Mouse (Mus musculus): Measurements from ENCODE around the gene Magi2.

The Magi2 gene

DNA sequence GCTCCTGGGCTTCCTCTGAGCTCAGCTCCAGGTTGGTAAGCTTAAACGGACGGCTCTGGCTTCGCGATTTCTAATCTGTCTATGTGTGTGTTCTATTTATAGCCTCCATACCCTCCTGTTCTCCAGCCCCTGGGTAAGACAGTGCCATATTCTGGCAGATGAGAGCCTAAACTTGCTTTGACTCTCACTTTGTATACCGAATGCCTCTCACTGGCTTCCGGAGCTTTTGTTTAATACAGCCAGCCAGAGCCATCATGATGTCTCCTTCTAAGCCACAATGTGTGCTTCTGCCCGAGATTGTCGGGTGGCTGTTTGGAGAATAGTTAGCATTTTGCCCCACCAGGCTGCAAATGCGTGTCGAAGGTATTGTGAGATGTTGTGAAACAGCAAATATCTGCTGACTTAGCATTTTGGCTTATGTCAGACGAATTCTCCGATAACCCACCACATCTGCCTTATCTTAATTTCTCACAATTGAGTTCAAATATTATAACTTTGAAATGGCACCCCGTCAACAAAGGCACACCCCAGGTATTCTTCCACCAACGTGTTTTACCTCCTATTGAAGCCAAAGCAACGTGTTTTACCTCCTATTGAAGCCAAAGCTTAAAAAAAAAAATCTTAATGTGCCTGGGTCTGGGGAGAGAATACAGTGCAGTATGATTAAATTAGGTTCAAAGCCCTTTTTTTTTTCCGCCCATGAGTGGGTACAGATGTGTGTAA, 681.3 kb downstream of the Magi2 start:
- in situ Hi-C loops (cut with MboI; ENCODE audit: unreplicated experiment in 2 of 2) = no loop called here

DNA sequence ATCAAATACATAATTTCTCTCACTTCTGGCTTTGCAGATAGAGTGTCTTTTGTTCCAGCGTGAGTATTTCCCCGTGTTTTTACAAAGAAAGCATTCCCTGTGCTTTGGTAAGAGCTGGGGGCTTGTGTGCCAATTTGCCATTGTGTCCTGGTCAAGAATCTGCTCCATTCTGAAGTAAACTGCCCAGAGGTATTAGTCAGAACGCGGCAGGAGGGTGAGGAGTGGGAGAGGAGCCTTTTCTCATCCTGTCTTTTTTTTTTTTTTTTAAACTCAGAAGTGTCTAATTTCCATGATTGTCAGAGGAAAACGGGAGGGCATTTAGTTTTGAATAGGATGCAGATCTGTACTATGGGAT, 681.8 kb downstream of the Magi2 start:
- in situ Hi-C loops (cut with MboI; ENCODE audit: unreplicated experiment in 2 of 2) = no loop called here

DNA sequence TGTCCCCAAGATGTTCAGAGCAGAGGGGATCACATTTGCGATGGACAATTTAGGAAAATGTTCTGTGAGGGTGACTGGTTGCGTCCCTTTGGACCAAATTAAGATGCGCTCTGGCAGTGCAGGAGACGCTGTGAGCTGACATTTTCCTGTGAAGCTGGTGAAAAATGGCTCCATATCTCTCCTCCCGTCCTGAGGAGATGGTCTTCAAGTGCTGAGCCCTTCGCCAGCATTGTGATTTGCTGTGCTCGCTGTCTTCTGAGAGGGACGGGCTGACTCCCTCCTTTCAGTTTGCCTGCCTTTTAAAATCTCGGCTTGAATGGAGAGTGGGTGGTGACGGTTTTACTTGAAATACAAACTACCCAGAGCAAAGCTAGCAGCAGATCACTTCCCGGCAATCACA, 682.2 kb downstream of the Magi2 start:
- in situ Hi-C loops (cut with MboI; ENCODE audit: unreplicated experiment in 2 of 2) = no loop called here

DNA sequence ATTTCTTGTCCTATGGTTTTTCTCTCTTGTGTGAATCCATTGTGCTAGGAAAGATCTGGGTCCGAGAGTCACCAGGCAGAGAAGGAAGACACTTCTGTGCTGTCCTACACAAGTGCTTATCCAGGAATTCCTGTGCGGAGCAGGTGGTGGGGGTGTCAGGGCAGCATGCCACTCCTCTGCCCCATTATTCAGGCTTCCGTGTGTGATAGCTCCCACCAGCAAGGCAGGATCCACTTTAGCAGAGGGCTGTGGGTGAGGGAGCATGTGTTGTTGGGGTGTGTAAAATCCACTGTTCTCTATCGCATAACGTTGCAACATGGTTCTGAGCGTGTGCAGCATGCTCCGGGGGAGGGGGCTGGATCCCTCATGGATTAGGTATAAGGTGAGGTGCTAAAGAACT, 682.8 kb downstream of the Magi2 start:
- in situ Hi-C loops (cut with MboI; ENCODE audit: unreplicated experiment in 2 of 2) = no loop called here

DNA sequence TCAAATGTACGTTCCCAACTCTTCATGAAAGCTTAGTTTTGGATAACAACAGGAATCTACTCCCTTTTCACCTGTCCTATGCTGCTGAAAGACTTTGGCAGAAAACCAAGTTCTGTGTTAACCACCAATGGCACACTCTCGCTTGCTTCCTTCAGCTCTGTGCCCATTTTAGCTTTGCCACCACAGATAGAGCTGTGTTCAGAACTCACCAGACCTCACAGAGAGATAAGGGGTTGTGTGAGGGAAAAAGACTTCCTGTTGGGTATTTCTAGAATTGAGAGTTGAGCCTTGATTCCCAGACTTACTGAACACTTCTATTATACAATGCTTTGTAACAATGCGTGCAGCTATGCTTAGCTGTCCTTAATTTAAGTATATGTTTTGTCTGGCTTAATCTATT, 705.3 kb downstream of the Magi2 start:
- in situ Hi-C loops (cut with MboI; ENCODE audit: unreplicated experiment in 2 of 2) = no loop called here

DNA sequence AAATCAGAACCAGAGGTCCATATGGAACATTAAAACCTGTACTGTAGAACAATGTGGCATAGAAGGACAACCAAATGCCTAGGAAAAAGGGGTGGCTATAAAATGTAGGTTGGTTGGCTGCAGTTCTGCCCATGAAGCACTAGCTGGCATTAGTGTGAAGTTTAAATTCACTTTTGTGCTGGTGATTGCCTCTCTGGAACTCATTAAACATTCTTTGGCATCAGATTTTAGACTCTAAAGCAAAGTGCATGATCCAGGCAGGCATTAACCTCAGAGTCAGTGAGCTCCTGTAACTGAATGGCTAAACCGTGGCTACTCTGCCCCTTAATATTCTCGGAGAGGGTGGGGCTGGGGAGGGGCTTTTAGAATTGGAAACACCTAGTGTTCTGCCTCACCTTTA, 706.4 kb downstream of the Magi2 start:
- in situ Hi-C loops (cut with MboI; ENCODE audit: unreplicated experiment in 2 of 2) = no loop called here

DNA sequence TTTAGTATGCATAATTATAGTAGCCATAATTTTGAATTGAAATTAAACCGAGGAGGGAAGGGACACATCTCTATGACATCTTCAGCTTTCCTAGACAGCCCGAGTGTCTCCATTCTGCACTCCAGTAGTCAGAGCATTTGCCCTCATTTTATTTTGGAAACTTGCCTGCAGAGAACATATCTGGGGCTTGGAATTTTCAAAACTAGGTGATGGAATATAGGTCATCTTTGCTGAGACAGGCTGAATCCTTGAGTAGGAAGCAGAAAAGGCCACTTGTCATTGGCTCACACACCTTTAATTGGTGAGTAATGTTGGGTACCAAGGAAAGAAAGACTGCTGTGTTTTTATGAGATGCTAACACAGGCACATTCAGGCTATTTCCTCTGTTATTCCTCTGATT, 724.3 kb downstream of the Magi2 start:
- in situ Hi-C loops (cut with MboI; ENCODE audit: unreplicated experiment in 2 of 2) = no loop called here

DNA sequence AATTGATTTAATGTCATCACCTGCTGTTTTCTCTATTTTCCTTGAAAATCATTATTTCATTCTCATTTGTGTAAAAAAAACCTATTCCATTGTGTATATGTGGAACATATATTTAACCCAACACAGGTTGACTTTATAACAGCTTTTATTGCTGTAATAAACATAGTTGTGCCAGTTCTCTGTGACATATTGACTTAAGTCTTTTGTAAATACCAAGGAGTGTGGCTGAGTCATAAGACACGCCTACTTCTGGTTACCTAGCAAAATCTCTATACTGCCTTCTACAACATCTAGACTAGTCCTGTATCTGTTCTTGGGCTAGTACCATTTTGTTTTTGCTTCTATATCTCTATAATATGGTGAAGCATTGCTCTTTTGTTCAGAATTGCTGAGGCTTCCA, 737.3 kb downstream of the Magi2 start:
- in situ Hi-C loops (cut with MboI; ENCODE audit: unreplicated experiment in 2 of 2) = no loop called here

DNA sequence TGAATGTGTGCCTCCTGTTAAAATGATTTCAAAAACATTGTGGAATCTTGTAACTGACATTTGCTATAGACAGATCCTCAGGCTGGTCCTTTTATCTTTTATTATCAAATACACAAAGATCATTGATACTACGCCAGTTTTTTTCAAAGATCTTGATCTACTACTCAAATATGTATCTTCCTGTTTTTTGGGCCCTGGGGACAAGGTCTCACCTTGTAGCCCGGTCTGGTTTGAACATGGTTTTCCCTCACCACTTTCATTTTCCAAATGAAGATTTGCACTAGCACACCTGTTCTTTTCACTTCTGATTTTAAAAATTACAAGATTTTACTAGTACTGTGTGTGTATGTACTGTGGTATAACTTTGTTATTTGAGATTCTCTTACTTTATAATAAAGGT, 745.9 kb downstream of the Magi2 start:
- in situ Hi-C loops (cut with MboI; ENCODE audit: unreplicated experiment in 2 of 2) = no loop called here

DNA sequence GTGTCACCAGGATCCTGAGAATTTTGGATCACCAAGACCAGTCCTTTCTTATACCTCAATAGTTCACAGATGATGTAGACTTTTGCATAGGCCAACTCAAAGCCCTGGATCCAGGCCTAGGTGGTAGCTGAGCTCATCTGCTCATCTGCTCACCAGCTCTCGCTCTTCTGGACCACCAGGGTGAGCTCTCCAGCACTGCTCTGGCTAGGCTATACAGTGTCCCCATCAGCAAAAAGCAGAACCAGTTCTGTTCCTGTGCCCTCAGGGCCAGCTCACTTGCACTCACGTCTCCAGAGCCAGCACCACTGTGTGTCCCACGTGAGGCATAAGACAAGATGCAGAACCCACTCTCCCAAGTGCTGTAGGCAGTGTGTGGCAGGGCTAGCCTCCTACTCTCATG, 747.0 kb downstream of the Magi2 start:
- in situ Hi-C loops (cut with MboI; ENCODE audit: unreplicated experiment in 2 of 2) = no loop called here

DNA sequence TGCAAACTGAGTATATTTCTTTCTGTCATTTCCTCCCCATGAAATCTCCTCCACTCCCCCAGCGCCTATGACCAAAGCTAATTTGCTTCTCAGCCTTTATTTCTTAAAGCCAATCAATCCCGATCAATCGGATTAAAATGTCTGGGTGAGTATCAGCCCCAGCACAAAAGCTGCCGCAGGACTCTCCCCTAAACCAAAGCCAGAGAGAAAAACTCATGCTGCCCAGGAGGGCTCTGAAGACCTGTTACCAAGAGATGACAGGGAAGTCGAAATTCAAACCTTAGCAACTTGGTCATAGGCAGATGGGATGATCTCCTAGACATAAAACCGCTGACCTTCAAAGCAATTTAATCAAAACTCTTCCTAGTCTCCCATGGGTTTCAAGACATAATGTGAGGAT, 754.7 kb downstream of the Magi2 start:
- in situ Hi-C loops (cut with MboI; ENCODE audit: unreplicated experiment in 2 of 2) = no loop called here

DNA sequence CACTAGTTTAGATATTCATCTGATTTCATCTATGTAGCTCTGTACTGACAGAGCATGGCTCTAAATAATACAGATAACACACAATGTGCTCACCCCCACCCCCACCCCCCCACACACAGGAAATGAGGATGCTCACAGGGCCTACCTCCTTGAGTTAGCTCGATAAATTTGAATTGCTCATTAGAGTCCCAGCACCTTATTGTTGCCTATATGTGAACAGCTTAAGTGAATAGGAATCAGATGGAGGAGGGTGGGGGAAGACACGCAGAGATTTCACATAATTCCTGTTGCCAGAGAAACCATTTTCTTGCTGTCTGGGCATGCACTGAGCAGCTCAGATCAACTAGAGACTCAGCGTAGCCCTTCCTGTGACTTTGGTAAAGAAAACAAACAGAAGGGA, 755.2 kb downstream of the Magi2 start:
- in situ Hi-C loops (cut with MboI; ENCODE audit: unreplicated experiment in 2 of 2) = no loop called here

DNA sequence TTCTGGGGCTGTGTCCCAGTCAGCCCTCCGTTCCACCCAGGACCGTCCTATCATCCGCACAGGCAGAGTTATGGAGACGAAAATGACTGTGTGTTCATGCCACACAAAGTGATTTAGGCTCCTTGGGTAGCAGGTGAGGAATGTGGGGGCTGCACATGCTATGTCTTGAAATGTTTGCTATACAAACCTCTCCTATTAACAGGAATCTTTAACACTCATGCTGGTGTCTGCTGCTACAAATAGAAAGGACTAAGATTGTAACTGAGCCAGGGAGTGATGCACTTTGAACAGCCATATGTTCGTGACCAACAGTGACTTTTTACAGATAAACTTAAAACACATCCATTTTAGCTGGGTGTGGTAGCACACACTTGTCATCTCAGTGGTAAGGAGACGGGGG, 772.6 kb downstream of the Magi2 start:
- in situ Hi-C loops (cut with MboI; ENCODE audit: unreplicated experiment in 2 of 2) = no loop called here

DNA sequence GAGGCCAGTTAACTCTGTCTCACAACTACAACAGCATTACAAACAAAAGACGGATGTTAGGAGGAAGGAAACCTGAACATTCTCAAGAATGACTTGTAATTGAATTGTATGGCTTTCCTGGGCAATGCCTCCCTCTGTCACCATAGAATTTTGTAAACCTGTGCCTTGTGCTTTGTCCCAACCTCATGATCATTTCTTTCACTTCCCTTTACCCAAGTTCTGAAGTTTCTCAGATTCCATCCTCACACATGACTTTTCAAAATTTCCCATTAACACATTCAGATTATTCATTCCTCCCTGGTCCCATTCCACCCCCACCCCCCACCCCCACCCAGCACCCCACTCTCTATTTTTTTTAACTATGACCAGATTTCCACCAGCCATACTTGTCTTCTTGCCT, 773.1 kb downstream of the Magi2 start:
- in situ Hi-C loops (cut with MboI; ENCODE audit: unreplicated experiment in 2 of 2) = no loop called here

DNA sequence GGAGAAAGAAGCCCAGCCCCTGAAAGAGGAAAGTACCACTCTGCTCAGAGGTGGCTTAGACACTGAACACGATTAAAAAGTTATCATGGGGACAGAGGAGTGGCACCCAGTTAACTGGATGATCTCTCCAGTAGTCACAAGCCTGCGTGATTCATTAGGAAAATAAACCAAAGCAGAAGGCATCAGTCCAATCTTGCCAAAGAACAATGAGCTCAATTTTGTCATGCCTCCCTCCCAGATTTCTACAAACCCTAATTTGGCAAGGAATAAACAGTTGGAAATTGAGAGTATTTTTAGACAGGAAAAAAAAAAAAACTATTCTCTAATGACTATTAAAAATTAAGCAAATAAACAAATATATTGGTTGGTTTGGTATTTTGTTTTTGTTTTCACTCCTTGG, 779.8 kb downstream of the Magi2 start:
- in situ Hi-C loops (cut with MboI; ENCODE audit: unreplicated experiment in 2 of 2) = no loop called here

DNA sequence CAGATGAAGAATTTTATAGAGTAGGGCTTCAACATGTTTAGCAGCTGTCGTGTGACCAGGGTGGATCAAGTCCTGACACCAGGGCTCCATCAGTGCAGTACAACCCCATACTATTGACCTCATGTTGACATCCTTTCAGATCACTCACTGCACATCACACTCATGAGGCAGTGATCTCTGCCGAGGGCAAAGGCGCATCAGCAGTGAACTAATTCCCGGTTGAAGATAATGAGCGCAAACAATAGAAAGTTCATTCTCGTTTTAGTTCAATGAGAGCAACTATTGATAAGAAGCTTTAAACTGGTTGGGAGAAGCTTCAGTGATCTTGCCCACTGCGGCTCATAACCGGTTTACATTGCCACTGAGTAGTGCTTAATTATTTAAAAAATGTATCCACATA, 780.4 kb downstream of the Magi2 start:
- in situ Hi-C loops (cut with MboI; ENCODE audit: unreplicated experiment in 2 of 2) = no loop called here

DNA sequence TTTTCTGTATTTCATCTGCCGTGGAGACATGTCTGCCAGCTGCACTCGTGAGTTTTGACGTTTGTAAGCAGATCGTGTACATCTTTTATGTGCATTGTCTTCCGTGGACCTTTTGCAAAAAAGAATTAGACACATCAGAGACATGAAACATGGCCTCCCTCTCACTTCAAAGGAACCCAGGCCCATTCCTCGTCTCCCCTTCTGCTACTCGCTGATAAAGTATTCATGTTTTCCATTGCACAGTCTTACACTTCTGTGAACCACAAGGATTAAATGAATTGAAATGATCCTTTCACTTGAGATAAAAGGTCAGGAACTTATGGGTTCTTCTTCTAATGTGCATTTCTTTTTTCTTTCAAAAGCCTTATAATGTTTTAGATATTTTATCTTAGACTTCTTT, 783.4 kb downstream of the Magi2 start:
- in situ Hi-C loops (cut with MboI; ENCODE audit: unreplicated experiment in 2 of 2) = no loop called here

DNA sequence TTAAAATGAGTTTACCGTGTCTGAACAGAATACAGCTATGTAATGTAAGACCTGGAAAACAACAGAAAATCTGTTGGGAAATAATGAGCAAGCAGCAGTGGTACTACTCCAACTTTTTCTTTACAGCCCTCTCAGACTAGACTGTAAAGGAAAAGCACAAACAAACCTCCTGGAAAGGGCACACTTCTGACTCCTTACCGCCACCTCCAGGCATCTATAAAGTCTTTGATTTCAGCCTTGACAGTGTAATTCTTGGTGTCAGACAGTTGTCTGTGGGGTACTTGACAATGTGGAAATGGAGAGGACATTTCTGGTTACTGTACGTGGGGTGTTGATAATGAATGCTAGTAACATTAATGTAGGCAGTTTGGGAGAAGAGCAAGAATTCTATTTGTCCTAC, 791.2 kb downstream of the Magi2 start:
- in situ Hi-C loops (cut with MboI; ENCODE audit: unreplicated experiment in 2 of 2) = no loop called here

DNA sequence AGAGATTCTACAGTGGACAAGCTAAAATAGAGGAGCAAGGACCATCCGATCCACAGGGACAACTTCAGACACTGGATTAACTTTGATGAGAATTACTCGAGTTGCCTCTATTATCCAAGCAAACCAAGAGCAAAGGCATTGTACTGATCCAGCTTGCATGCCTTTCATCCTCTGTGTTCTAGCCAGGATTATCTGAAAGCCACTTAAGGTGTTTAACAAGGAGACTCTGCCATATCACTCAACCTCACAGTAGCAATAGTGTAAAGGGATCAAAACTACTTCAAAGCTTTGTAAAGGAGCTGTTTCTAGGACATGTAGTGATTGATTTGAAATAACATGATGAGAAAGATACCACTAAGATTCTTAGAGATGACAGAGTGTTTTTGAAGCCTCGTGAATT, 819.8 kb downstream of the Magi2 start:
- in situ Hi-C loops (cut with MboI; ENCODE audit: unreplicated experiment in 2 of 2) = no loop called here

DNA sequence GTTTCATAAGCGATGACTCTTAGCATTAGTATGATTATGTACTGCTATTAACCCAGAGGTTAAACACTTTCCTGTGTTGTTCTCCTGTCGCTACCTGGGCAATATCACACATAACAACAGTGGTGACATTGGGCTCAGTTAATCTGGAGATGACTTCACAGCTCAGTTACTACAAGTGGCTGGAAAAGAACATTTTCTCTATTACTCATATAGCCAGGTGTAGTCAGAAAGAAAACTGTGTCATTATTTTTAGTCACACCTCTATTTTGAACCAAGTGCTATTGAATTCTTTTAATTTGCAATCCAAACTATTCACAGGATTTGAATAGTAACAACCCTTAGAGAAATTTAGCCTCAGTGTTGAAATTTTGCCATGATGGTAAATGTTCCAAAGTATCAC, 821.5 kb downstream of the Magi2 start:
- in situ Hi-C loops (cut with MboI; ENCODE audit: unreplicated experiment in 2 of 2) = no loop called here

DNA sequence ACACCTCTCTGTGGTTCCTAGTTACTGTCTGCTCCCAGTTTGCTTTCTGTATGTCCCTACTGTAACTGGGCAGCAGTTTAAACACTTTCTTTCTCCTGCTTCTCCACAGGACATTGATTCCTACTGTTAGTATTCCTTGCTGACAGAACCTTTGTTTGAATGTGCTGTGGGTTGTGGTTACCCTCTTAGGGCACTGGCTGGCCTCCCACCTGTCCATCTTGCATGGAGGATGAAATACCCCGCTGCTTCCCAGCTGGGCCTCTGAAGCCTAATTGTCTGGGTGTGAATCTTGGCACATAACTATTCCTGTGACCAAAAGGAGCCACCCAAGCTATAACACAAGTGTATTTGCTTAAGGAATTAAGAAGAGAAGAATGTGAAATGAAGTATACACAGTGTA, 823.4 kb downstream of the Magi2 start:
- in situ Hi-C loops (cut with MboI; ENCODE audit: unreplicated experiment in 2 of 2) = no loop called here

DNA sequence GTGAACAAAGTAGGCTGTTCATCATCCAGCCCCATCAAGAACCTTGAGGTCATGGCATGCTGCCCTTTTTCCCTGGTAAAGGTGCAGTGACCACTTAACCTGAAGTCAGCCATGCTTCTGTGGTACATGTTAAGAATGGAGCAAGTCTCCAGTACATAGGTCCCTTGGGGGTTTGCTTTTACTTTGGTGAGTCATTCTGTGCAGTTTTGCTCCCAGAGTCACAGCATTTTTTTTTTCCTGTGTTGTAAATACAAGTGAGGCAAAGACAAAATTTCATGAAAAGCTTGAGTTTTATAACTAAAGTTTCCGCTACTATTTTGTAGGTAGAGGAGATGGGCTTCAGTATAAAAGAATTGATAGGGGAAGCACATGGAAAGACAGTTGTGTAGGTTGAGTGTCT, 828.2 kb downstream of the Magi2 start:
- in situ Hi-C loops (cut with MboI; ENCODE audit: unreplicated experiment in 2 of 2) = no loop called here

DNA sequence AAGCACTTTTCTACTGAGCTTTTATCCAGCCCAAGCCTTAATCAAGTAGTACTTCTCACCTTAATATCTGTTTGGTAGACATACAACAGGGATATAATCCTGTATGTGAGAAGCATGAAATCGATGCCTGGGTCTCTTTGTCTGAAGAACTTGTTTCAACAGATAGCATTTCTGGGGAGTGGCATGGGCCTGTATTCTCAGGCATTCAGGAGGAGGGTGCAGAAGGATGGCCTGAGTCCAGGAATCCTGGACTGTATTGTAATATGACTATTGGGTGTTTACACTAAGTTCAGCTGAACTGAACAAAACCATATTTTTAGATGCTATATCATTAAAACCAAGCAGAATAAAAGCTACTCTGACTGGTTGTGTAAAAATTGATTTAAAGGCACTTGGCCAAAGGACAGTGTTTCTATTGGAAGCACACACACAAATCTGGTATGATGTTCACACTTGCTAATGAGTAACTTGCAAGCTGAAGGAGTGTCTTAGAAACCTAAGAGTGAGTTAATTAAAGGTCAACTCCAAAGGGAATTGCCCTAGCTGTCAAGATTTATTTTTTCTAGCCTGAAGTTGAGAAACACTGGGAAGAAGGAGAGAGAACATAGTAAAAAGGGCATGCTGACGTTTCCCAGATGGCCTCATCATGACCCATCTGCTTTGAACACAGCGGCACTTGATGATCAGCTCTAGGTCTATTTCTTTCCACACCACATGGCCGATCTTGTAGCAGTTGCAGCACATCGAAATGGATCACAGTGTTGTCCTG, 829.4 kb downstream of the Magi2 start:
- in situ Hi-C loops (cut with MboI; ENCODE audit: unreplicated experiment in 2 of 2) = no loop called here

All from v-Abl transformed pro-B cells (cell line).